Mouse (Mus musculus): ENCODE data around the gene Gm5089. TPM values are rescaled to one million over a fixed set of nuclear protein-coding genes. Genes with fewer than 3 reads are reported as not detected.
"Not testable (repeated sequence)": the region's sequence is repeated elsewhere in the genome, so short reads cannot be mapped to it uniquely, and the experiment has no call there.

The Gm5089 gene
- total and polyA plus RNA-seq, 3 experiments: not detected

GRCm38 (mm10) chr14:122466756-122467362 lies 15.9 kb upstream of the Gm5089 start:
- Histone ChIP-seq H3K4me1 (ENCODE audit: control insufficient read depth, insufficient read depth, low read length) (no peaks in the 10 kb centered on the region), H3K36me3 (ENCODE audit: control insufficient read depth, insufficient read depth, low read length) (no peaks in the 10 kb centered on the region), H3K27me3 (ENCODE audit: control insufficient read depth, insufficient read depth, low read length) (peaks cover 42% of the 10 kb centered on the region), H3K4me3 (no peak overlapping the region), H3K79me2 (replicated peaks; ENCODE audit: control insufficient read depth, insufficient read depth, low read length) (no peaks in the 10 kb centered on the region), H3K9ac (ENCODE audit: low read depth, low read length) (no peak overlapping the region), H3K27ac (no peak overlapping the region)
- no peak for TF ChIP-seq CTCF (IDR thresholded peaks at IDR 0.05)
- TF ChIP-seq EP300 (IDR thresholded peaks at IDR 0.05; ENCODE audit: insufficient read depth, low read depth, low read length): no peak
- no peak for TF ChIP-seq POLR2A (IDR thresholded peaks at IDR 0.05; ENCODE audit: insufficient read depth, low read depth, low read length)
- no peak for DNase-seq
- intact Hi-C loops (cut with DNase I): loop anchor here (10.0 kb wide), 1 partner anchor 232 kb away; no protein-coding TSS in a partner anchor
- 68% methylated on average over 7 of the region's 7 CpGs for WGBS

GRCm38 (mm10) chr14:122465931-122466490 lies 15.1 kb upstream of the Gm5089 start:
- no peaks in the 10 kb centered on the region for H3K79me2 ChIP-seq (replicated peaks; ENCODE audit: control insufficient read depth, insufficient read depth, low read length)
- WGBS: 34% methylated on average over 13 of the region's 13 CpGs
- no peaks in the 10 kb centered on the region for H3K4me1 ChIP-seq (ENCODE audit: control insufficient read depth, insufficient read depth, low read length)
- H3K27ac ChIP-seq: no peak overlapping the region
- peaks cover 39% of the 10 kb centered on the region for H3K27me3 ChIP-seq (ENCODE audit: control insufficient read depth, insufficient read depth, low read length)
- intact Hi-C loops (cut with DNase I): loop anchor here (2.0 to 10.0 kb wide), 2 partner anchors 23 to 231 kb away; no protein-coding TSS in a partner anchor
- TF ChIP-seq CTCF (IDR thresholded peaks at IDR 0.05) (no peak), POLR2A (IDR thresholded peaks at IDR 0.05; ENCODE audit: insufficient read depth, low read depth, low read length) (no peak), EP300 (IDR thresholded peaks at IDR 0.05; ENCODE audit: insufficient read depth, low read depth, low read length) (no peak)
- H3K36me3 ChIP-seq (ENCODE audit: control insufficient read depth, insufficient read depth, low read length): no peaks in the 10 kb centered on the region
- no peak overlapping the region for H3K4me3 ChIP-seq
- no peak overlapping the region for H3K9ac ChIP-seq (ENCODE audit: low read depth, low read length)
- DNase-seq: no peak

- H3K4me1 ChIP-seq (ENCODE audit: control insufficient read depth, insufficient read depth, low read length): no peaks in the 10 kb centered on the region
- 2% methylated on average over 48 of the region's 62 CpGs for WGBS
- H3K79me2 ChIP-seq (replicated peaks; ENCODE audit: control insufficient read depth, insufficient read depth, low read length): no peaks in the 10 kb centered on the region
- intact Hi-C loops (cut with DNase I): loop anchor here (2.0 to 10.0 kb wide), 2 partner anchors 24 to 230 kb away; no protein-coding TSS in a partner anchor
- H3K4me3 ChIP-seq: peak within 1 kb of the TSS; percentile 42
- peak within 1 kb of the TSS; percentile 49; the same call in 1 of the 2 replicates for H3K9ac ChIP-seq (ENCODE audit: low read depth, low read length)
- TF ChIP-seq POLR2A (IDR thresholded peaks at IDR 0.05; ENCODE audit: insufficient read depth, low read depth, low read length) (no peak), EP300 (IDR thresholded peaks at IDR 0.05; ENCODE audit: insufficient read depth, low read depth, low read length) (no peak), CTCF (IDR thresholded peaks at IDR 0.05) (no peak)
- H3K36me3 ChIP-seq (ENCODE audit: control insufficient read depth, insufficient read depth, low read length): no peaks in the 10 kb centered on the region
- H3K27me3 ChIP-seq (ENCODE audit: control insufficient read depth, insufficient read depth, low read length): peaks cover 39% of the 10 kb centered on the region
- DNase-seq: no peak
- H3K27ac ChIP-seq: no peak within 1 kb of the TSS
Observed at GRCm38 (mm10) chr14:122464763-122465741, 14.1 kb upstream of the Gm5089 start, which contains the start of gene Zic5. Zic5 (minus strand) TSS chr14:122465677.

- Histone ChIP-seq H3K4me3 (peak overlapping the region; percentile 42), H3K79me2 (replicated peaks; ENCODE audit: control insufficient read depth, insufficient read depth, low read length) (no peaks in the 10 kb centered on the region), H3K36me3 (ENCODE audit: control insufficient read depth, insufficient read depth, low read length) (no peaks in the 10 kb centered on the region), H3K4me1 (ENCODE audit: control insufficient read depth, insufficient read depth, low read length) (no peaks in the 10 kb centered on the region), H3K27ac (no peak overlapping the region), H3K9ac (ENCODE audit: low read depth, low read length) (peak overlapping the region; percentile 49; the same call in 1 of the 2 replicates), H3K27me3 (ENCODE audit: control insufficient read depth, insufficient read depth, low read length) (peaks cover 36% of the 10 kb centered on the region)
- DNase-seq: no peak
- intact Hi-C loops (cut with DNase I): loop anchor here (2.0 to 10.0 kb wide), 2 partner anchors 24 to 230 kb away; no protein-coding TSS in a partner anchor
- no peak for TF ChIP-seq CTCF (IDR thresholded peaks at IDR 0.05)
- TF ChIP-seq EP300 (IDR thresholded peaks at IDR 0.05; ENCODE audit: insufficient read depth, low read depth, low read length): no peak
- TF ChIP-seq POLR2A (IDR thresholded peaks at IDR 0.05; ENCODE audit: insufficient read depth, low read depth, low read length): no peak
- WGBS: under 1% methylated on average over 59 of the region's 62 CpGs
Observed at GRCm38 (mm10) chr14:122464351-122464762, 13.4 kb upstream of the Gm5089 start.

GRCm38 (mm10) chr14:122463734-122464341 lies 12.9 kb upstream of the Gm5089 start:
- 2% methylated on average over 58 of the region's 58 CpGs for WGBS
- not testable (repeated sequence) for H3K36me3 ChIP-seq (ENCODE audit: control insufficient read depth, insufficient read depth, low read length); H3K27ac ChIP-seq; H3K79me2 ChIP-seq (replicated peaks; ENCODE audit: control insufficient read depth, insufficient read depth, low read length); H3K4me1 ChIP-seq (ENCODE audit: control insufficient read depth, insufficient read depth, low read length); H3K9ac ChIP-seq (ENCODE audit: low read depth, low read length)
- Histone ChIP-seq H3K27me3 (ENCODE audit: control insufficient read depth, insufficient read depth, low read length) (peaks cover 31% of the 10 kb centered on the region), H3K4me3 (peak overlapping the region; percentile 40)
- DNase-seq: peak; percentile 42 to 48
- intact Hi-C loops (cut with DNase I): loop anchor here (2.0 to 10.0 kb wide), 2 partner anchors 25 to 229 kb away; no protein-coding TSS in a partner anchor

All from heart, adult 2 months (tissue).